Mouse (Mus musculus) frontal cortex, adult (tissue): ENCODE data around the gene Exoc3.

Experiments
- ATAC-seq: cut with Nextera tagmentation; 2 replicates; pipeline ENCODE4 v1.9.2; 2017; ENCODE audit warnings: mild to moderate bottlenecking, moderate library complexity, mixed read lengths; ENCODE audit not compliant: low TSS enrichment

The Exoc3 gene

DNA sequence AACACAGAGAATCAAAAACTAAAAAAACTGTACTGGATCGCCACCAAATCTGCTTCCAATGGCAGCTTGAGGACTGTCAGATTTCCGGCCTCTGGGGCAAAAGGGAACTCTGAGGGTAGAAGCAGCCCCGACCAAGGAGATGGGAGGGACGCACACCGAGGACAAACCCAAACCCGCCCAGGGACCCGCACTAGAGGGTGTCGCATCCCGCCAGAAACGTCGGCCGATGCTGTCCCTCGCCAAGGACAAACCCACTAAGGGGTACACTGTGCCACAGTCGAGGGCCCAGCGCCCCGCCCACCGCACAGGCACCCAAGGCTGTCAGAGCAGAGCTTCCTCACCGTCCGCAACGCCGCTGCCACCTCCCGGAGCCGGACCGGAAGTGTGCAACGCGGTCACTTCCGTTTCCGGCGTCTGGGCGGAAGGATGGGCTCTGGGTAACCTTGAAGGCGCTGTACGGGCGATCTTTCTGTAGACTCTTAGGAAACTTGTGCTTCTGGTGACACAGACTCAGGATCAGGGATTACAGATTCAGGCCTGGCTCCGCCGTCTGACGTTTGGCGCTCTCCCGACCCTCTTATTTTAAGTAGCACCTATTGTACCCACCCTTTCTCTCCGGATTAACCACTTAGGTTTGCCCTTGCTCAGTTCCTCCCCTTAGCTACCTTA lies at the start of gene Exoc3:
TSS of gene Exoc3 (minus strand) at position 416 of the 669 bp plus-strand sequence.
- peak; percentile 99 for ATAC-seq

DNA sequence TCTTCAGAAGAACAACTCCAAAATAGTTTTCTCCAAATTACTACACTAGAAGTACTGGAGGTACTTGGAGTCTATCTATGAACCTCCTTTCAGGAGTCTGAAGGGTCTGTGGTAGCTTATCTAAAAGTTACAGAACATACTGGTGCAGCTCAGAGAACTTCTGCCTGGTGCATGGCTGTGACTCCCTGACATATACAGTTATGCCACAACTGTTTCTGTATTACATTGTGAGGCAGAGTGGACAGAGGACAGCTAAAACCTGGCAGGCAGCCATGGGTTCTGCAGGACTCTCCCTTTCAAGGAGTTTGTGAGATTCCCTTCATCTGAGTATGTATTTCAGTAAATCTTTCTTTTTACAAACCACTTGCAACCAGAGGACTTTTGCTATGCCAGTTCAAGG lies 38.0 kb upstream of the Exoc3 start:
- no peak for ATAC-seq

DNA sequence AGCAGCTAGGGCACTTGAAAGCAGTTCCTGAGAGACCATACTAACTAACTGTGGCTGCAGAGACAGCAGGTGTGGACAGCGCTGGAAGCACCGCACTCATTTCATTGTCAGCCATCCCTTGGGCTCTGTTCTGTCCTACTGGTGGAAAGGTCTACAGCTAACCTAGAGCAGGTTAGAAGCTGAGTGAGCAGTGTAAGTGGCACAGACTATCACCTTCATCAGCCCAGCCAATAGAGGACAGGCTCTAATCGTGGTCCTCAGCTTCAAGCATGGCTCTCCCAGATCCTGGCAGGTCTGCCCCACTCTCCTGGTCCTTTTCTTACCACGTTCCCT lies 37.3 kb upstream of the Exoc3 start:
- peak; percentile 70; the same call in 1 of the 2 replicates for ATAC-seq

DNA sequence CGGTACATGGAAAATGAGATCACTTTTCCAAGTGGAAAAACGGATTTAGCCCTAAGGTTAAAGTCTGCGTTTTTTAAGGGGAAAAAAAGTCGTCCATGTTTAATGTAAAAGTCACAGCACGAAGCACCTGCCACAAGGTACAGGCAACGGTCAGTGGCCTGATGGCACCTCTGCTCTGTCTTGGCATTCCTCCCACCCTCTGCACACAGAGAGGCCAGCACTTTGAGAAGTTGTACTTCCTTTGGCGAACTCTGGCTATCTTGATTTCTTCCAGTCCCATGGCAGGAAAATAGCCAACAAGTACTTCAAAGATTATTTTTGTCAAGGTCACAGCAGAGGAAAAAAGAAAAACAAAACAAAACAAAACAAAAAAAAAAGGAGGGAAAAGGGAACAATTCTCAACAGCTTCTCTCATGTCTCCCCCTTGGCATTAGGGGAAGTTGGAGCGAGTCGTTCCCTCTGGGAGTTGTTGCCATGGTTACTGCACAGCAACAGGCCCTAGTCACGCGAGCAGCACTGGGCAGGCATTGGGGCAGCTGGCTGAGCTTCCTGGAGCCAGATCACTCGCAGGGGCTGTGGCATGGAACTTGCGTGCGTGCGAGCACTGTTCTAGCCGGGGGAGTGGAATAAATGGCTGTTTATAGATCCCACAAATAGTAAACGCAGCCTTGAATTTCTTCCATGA lies 36.8 kb upstream of the Exoc3 start:
- ATAC-seq, result peak; percentile 93

DNA sequence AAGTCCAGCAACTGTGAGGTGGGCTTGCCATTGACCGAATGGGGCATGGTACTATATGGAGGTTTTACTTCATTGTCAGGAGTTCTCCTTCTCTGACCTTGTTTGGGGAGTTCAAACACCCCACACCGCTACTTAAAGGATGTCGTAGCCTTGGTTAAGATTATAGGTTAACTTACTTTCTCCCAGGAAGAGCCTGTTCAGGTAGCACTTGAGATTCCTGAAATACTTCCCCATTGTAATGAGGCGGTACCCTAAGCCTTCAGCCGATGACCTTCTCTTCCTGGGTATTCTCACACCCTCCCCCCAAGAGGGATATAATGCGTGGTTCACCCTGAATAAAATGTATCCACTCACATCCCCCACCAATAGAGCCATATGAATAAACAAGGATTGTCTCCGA lies 29.0 kb upstream of the Exoc3 start:
- ATAC-seq, result no peak

DNA sequence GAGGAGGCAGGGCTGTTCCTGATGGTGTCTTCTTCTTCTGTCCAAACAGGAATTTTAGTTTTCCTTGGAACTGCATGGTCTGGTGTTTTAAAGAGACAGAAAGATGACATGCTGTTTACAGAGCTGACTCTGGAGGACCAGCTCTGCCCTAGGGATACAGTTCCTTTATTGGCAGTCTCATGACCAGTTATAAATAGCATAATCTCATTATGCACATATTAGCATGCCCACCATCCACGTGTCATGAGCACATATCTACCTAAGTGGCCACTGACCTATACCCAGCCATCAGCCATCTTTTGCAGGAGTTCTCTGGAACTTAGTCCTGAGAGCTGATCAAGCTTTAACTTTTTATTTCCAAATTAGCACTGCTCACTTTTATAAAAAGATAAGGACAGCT lies 12.1 kb upstream of the Exoc3 start:
- ATAC-seq, result no peak

DNA sequence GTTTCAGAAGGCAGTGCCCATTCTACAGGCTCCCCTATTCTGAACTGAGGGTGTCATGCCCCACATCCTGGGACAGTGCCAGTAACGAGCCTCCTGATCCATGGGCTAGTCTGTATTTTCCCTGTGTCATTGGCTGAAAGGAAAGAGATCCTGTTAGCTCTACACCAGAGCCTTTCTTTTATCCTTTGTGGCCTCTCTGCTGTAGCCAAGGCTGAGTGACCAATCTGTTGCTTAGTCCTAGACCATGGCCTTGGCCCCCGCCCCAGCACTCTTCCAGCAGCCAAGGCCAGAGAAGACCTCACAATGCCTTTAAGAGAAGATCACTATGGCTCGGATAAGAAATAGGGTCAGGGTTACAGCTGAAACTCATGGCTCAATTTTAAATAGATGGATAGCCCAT lies 9.9 kb upstream of the Exoc3 start:
- ATAC-seq, result no peak

DNA sequence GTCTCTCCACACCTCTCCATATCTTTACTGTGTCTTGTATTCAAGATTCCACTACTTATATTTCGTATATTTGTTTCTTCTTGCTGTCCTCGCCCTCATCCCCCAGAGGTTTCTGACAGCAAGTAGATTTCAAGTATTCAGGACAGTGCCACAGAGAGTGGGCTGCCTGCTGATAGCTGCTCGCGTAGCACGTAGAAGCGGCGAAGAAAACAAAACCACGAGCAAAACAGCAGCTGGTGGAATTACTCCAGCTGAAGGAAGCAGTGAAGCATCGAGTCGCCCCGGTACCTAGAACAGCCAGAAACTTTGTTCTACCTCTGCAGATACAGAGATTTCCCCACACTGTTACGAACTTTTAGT lies 434 bp upstream of the Exoc3 start:
- peak; percentile 54 for ATAC-seq

DNA sequence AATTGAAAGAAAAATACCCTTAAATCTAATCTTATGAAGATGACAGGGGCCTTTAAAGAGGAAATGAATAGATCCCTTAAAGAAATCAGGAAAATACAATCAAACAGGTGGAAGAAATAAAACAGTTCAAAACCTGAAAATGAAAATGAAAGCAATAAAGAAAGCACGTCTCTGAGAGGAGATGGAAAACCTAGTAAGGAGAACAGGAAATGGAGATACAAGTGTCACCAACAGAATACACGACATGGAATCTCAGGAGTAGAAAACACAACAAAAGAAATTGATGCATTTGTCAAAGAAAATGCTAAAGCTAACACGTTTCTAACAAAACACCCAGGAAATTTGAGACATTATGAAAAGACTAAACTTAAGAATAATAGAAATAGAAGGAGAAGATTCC lies 12.1 kb downstream of the Exoc3 start:
- no peak for ATAC-seq

DNA sequence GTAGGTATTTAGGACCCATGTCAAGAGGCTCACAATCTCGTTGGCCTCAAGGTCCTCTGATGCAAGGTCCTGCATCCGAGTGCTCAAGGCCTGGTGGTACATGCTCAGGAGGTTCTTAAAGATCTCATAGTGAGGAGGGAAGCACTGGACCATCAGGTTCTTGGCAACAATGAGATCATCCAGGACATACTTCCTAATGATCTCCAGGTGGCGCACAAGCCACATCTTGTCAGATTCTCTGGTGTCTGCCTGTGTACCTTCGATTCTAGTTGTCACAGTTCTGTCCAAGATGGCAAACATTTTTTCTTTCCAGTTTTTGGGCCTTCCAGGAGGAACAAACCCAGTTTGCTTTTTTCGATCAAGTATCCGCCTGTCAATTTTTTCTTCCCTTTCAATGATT lies 15.9 kb downstream of the Exoc3 start:
- ATAC-seq, result peak; percentile 65; the same call in 1 of the 2 replicates

DNA sequence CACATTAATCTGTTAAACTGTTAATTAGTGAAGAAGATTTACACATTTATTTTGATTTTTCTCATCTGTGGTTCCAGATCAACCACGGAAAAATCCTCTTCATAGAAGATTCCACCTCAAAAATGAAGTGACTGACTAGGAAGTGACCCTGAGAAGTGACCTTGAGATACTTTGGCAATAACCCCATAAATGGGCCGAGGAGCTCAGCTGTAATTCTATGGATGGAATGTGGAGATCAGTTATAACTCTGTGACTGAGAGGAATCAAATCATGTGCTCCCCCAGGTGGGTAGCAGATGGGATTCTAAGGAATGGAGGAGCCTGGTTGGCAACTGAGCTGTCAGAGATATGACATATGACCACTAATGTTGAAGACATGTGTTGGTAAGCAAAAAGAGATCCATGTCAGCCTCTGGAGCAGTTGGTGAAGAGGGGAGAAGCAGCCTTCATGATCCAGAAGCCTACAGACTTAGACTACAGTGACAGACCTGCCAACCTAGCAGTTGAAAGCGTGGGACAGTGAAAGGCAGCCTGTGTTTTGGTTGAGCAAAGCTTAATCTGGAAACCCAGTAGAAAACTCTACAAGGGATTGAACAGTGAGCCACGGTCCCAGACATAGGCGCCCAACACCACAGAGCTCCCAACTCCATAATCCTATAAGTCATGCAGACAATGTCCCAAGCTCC lies 25.4 kb downstream of the Exoc3 start:
- peak; percentile 96 for ATAC-seq

DNA sequence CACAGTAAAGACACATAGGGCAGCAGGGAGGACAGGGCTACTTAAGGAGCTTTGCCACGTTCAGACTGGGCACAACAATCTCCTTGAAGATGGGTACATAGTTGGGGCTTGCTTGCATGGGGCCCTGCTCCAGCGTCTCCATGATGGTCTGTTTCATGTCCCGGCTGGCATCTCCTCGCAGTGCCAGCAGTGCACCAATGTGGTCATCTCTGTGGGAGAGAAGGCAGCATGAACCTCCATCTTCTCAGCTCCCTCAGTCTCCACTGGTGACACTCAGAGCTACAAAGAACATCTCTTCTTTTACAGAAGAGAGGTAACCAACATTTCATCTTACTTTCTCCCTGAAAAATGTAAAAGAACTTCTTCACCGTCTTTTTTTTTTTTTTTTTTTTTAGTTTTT lies 36.5 kb downstream of the Exoc3 start:
- ATAC-seq, result no peak

DNA sequence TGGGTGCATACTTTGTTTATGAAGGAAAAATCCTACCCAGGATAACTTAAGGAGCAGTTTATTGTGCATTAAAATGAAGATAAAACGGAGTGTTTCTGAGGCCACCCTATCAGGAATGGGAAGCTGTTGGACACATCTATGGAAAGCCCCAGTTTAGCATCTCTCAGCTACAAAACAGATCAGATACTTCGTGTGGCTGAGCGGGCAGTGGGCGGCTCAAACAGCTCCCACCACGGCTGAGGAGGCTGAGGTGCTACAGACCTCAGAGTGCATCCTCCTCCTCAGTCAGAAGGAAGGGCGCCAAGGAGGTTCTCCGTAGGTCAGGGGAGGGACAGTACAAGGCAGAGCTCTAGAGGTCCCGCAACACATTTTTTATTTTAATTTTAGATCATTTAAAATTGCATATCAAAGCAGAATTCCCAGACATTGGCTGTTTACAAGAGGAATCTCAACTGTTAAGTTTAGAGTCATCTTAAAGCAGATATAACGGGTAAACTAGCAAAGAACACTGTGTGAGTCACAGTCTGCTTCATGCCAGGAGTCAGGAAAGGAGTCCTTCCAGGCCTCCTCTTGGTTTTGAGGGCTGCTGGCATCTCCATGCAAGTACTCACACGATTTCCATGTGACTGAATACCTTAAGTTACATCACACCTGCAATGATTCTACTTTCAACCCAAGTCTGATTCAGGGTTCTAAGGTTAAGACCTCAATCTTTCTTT lies 38.9 kb downstream of the Exoc3 start:
- ATAC-seq, result peak; percentile 82

DNA sequence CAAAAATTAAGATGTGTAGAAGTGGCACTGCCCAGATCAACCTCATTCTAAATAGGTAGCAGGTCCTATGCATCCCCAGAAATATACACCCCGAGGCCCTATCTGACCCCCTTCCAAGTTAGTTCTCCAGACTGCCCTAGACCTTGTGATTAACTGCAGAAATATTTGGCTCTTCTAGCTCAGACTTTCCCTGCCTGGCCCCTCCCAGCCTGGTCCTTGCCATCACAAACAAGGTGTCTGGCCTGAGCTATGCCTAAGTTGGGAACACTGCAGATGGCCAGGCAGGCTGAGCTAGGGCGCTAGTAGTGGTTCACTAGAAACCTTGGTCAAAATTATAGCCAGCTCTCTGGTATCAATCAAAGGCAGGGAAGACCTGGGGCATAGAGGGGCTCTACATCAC lies 41.0 kb downstream of the Exoc3 start:
- no peak for ATAC-seq

DNA sequence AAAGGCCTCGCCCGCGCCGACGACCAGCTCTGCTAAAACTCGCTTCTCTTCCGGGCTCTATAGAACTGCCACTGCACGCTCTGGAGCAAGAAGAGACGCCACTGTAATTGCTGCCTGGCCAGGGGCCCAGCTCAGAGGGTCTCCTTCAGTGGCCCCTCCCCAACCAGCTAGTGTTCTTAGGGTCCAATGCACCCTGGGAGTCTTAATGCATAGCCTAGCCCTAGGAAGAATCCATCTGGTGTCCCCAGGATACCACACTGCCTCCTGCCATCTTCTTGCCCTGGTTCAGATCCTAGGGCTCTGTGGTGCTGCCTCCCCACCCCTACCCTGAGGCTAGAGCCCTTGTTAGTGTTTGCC lies 41.5 kb downstream of the Exoc3 start:
- ATAC-seq, result 0 out of 2 replicates have a peak, but pooled peaks have one; percentile 5

DNA sequence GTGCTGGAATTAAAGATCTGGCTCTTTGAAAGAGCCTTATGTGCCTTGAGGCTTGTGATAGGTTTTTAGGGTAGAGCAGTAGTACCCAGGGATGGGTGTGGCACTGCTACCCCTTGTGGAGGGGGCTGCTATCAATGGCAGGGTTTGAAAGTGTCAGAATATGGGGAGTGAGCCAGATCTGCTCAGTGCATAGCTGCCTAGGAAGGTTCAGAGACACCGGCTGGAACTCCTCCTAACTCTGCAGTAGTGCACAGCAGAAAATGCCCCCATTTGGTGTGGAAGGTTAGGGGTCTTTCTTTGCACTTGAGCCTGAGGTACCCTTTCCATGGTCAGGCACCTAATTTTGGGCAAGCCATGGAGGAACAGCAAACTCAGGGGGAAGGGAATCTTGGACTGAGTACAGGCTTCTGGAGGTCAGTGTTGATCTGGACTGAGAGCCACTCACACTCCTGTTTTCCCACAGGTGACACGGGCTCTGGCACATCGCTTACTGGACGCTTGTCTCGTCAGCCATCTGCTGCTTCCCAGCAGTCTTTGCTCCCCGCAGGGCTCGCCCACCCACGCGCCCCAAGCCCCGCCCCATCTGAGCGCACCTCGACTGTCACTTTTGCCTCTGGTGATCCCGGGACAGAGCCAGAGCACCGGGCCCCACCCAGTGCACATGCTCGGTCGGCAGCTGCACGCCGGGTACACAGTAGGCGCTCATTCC lies 42.0 kb downstream of the Exoc3 start:
- peak; percentile 39 for ATAC-seq

DNA sequence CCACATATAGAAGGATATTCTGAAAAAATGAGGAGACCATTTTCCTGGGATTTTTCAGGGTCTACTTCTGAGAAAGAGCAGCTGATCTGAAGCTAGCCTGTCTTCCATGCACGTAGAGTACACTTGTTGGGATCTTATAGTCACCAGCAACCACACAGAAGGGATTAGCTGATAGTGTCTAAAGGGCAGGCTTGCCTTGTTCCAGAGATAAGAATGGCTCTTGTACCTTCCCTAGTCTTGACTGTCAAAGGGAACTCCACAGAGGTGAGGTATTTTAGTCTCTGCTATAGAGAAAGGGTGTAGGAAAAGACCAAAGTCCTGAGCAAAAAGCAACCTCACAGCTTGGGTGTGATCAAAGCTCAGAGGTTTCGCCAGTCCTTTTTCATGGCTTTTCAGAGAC lies 61.2 kb downstream of the Exoc3 start:
- no peak for ATAC-seq

DNA sequence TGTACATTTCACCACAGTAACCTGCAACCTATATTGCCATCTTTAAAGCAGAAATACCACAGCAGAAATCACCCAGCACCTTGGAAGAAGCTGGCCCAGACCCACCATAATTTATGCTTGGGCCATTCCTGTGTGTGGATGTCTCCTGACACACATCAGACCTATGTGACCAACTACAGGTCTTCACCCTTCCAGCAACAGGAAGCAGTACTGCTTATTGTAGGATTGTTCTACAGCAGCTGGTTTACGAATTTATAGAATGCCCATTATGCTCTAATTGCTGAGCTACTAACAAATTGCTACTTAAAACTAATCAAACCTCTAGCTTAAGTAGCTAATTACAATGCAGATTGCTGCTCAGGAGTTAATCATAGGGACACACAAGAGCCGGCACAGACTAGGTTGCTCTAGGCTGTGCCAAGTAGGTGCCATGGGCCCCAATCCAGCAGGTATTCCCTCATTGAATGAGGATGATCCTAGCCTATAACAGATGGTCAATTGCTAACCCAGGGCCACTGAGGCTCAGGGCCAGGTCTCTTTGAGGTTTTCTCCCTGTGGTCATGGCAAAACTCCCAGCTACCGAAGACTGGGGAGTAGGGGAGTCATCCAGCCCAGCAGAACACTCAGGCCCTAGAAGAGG lies 62.4 kb downstream of the Exoc3 start:
- no peak for ATAC-seq

DNA sequence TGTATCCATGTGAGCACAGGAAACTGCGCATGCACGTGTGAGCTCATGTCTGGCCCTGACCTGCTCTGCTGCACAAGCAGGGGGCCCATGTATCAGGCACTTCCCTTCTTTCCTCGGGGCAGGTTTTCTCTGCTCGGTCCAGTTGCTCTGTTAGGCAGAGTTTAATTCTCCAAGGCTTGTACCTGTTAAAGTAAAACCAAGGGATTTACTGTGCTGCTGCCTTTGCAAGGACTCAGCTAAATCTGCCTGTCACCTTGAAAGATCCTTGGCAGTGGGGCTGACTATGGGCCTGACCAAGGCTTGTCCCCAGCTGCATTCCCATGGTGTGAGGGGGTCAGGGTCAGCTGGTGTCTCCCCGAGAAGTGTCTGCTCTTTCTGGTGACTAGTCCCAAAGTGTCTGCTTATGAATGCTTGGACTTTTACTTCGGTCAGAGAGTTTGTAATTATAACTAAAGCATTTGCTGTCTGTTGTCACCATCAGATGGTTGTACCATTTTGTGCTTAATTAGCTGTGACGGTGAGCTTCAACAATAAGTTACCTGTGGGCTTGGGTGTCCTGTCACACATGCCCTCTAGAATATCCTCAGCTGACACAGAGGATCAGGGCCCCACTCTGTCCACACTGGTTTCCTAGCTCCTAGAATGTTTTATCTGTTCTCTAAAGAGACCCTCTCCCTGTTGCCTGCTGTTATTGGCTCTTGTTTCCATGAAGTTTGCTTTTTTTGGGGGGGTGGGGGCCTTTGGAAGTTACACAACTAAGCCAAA lies 64.2 kb downstream of the Exoc3 start:
- no peak for ATAC-seq

DNA sequence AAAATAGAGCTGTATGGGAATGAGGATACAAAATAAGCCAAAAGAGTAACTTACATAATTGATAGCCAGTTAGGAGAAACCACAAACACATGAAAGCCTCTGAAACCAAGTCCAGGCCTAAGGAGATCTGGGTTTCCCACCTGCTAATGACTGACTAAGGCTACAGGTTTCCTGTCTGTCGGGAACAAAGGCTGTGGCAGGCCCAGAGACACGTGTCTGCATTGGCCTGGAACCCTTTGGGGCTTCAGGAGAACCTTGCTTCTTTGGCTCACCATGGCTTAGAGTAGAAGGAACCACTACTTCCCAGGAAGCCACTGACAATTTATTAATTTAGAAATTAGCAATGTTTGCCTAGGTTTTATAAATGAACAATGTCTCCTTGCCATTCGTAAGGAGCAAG lies 65.2 kb downstream of the Exoc3 start:
- no peak for ATAC-seq

DNA sequence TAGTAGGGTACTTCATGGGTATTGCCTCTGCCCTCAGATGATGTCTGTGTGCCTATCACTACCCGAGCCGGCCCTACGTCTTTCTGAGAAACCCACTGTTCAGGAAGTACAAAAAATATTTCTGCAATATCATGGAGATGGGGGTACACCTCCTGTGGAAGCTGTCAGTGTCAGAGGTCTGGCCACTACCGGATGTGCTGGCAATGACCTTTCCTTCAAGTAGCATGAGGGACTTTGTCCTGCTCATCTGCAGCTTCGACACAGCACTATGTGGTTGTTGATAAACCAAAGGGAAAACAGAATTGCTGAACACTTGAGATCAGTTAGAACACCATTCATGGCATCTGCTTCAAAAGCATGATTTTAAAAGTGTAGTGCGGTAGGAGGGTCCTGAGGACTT lies 67.7 kb downstream of the Exoc3 start:
- ATAC-seq, result no peak
